Mouse (Mus musculus) kidney, adult 2 months (tissue): ENCODE results near the gene Csnk2a1.

ENCODE experiments used
- CTCF ChIP-seq: fragments of 200-500 bp; conservative IDR thresholded peaks from 2 replicates; pipeline ENCODE4 v1.5.1; 2011; ENCODE audit warnings: low read depth, mild to moderate bottlenecking, control low read depth, low read length, moderate library complexity, mixed read lengths; ENCODE audit not compliant: insufficient read depth, insufficient read length
- POLR2A ChIP-seq: fragments of 200-500 bp; IDR thresholded peaks from one replicate; pipeline ENCODE4 v1.6.1; 2011; ENCODE audit warnings: low read depth, low read length, control low read depth

DNA sequence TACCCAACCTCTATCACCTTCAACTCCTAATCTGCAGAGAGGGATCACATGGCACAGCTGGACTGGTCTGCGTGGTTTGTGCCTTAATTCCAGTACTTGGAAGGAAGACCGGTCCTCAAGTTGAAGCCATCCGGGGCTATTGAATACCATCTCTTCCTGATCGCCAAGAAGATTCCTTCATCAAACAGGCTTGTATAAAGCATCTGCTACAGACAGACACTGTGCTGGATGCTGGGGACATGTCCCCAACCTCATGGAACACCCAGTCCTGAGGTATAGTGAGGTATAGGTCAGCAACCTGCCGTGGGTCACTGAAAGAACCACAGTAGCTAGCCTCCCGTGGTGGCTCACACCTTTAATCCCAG is 48.9 kb upstream of the Csnk2a1 start:
- TF ChIP-seq CTCF (no peak), POLR2A (no peak)
